Mouse (Mus musculus) telencephalon, adult 2 months (tissue): Measurements from ENCODE around the gene Rpl7a.

Experiments used
- DNase-seq: peaks from one replicate; pipeline ENCODE4 v3.0.0-alpha.2; 2011; ENCODE audit warnings: low read depth, low spot score

Rpl7a gene

DNA sequence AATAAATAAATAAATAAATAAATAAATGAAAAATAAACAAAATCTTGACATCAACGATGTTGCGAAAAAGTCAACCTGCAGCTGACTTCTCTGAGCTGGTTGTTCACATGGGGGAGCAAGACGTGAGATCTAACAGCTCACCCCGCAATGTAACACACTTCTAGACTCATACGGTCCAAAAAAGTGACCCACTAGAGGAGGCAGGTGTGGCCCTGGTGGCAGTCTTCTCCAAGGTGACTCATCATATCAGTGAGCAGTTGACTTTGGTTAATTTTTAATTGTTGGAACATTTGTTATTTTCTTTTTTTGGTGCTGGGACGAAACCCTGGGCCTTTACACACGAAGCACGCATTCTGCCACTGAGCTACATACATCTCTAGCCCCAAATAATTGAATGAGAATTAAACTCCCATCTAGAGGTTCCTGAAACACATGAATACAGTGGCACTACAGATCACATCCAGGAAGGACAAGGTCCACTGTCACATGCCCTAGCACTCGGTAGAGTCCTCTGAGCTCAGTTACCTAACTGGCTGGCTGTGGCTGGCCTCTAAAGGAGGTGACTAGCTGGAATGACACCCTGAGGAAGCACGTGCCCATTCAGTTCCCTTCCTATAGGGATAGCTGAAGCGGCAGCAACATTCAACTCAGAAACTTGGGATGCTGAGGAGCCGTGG is 46.4 kb downstream of the Rpl7a start:
- no peak for DNase-seq

DNA sequence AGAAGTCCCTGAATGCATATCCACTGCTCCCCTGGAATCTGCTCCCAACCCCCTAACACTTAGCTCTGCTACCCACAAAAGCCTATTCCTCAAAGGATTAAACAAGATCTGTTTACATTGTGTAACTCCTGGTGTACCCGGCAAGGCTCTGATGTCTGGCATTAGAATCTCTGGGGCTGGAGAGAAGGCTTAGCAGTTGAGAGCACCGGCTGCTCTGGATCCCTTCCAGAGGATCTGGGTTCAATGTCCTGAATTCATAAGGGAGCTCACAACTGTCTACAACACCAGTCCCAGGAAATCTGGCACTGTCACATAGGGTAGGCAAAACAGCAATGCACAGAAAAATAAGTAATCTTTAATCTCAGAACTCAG is 46.9 kb downstream of the Rpl7a start:
- no peak for DNase-seq

DNA sequence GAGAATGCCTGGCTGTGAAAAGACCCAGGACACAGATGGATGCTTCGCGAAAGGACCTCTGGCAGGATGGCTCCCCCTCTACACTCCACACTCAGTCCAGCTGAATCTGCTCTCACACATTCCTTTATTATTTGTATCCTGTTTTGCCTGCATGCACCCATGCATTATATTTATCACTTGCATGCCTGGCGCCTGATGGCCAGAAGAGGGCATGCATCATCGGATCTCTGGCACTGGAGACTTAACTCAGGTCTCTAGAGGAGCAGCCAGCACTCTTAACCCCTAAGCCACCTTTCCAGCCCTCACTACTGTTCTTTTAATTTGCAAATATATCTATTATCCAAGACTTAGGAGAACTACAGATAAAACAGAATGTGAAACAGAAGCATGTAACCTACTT is 50.2 kb downstream of the Rpl7a start:
- no peak for DNase-seq
